Mouse (Mus musculus): ENCODE results near the gene Ust. TPM values are rescaled to one million over a fixed set of nuclear protein-coding genes. Genes with fewer than 3 reads are reported as not detected.

The Ust gene
- polyA plus RNA-seq, 1 experiment: 1.5 TPM

GRCm38 (mm10) chr10:8516916-8517524 is 1.6 kb downstream of the Ust start:
- no peaks in the 10 kb centered on the region for H3K36me3 ChIP-seq (ENCODE audit: control insufficient read depth, insufficient read depth, low read length)
- WGBS: 27% methylated on average over 9 of the region's 9 CpGs
- no peak for DNase-seq
- H3K4me1 ChIP-seq (ENCODE audit: control insufficient read depth, insufficient read depth, low read length): peaks cover 5% of the 10 kb centered on the region; the same call in 1 of the 2 replicates
- no peak overlapping the region for H3K4me3 ChIP-seq (ENCODE audit: insufficient read depth, low read depth, low read length)
- no peak overlapping the region for H3K27ac ChIP-seq (ENCODE audit: insufficient read depth, low read depth, low read length)
- TF ChIP-seq POLR2A (IDR thresholded peaks at IDR 0.05; ENCODE audit: low read depth, low read length) (no peak), CTCF (conservative IDR thresholded peaks at IDR 0.05; ENCODE audit: insufficient read depth, insufficient read length, low read depth, low read length) (no peak)
- no peaks in the 10 kb centered on the region for H3K27me3 ChIP-seq (replicated peaks; ENCODE audit: control insufficient read depth, insufficient read depth, low read length)

- H3K36me3 ChIP-seq (ENCODE audit: control insufficient read depth, insufficient read depth, low read length): no peaks in the 10 kb centered on the region
- 70% methylated on average over 3 of the region's 3 CpGs for WGBS
- no peak overlapping the region for H3K4me3 ChIP-seq (ENCODE audit: insufficient read depth, low read depth, low read length)
- DNase-seq: no peak
- H3K27ac ChIP-seq (ENCODE audit: insufficient read depth, low read depth, low read length): no peak overlapping the region
- H3K27me3 ChIP-seq (replicated peaks; ENCODE audit: control insufficient read depth, insufficient read depth, low read length): no peaks in the 10 kb centered on the region
- TF ChIP-seq CTCF (conservative IDR thresholded peaks at IDR 0.05; ENCODE audit: insufficient read depth, insufficient read length, low read depth, low read length) (no peak), POLR2A (IDR thresholded peaks at IDR 0.05; ENCODE audit: low read depth, low read length) (no peak)
- H3K4me1 ChIP-seq (ENCODE audit: control insufficient read depth, insufficient read depth, low read length): no peaks in the 10 kb centered on the region
Observed at GRCm38 (mm10) chr10:8513690-8514089, 4.9 kb downstream of the Ust start.

GRCm38 (mm10) chr10:8512222-8512621 is 6.4 kb downstream of the Ust start:
- WGBS: 83% methylated on average over 6 of the region's 6 CpGs
- Histone ChIP-seq H3K36me3 (ENCODE audit: control insufficient read depth, insufficient read depth, low read length) (no peaks in the 10 kb centered on the region), H3K4me1 (ENCODE audit: control insufficient read depth, insufficient read depth, low read length) (no peaks in the 10 kb centered on the region), H3K27ac (ENCODE audit: insufficient read depth, low read depth, low read length) (no peak overlapping the region), H3K27me3 (replicated peaks; ENCODE audit: control insufficient read depth, insufficient read depth, low read length) (no peaks in the 10 kb centered on the region), H3K4me3 (ENCODE audit: insufficient read depth, low read depth, low read length) (no peak overlapping the region)
- no peak for DNase-seq
- TF ChIP-seq POLR2A (IDR thresholded peaks at IDR 0.05; ENCODE audit: low read depth, low read length) (no peak), CTCF (conservative IDR thresholded peaks at IDR 0.05; ENCODE audit: insufficient read depth, insufficient read length, low read depth, low read length) (no peak)

- no peak for DNase-seq
- H3K27me3 ChIP-seq (replicated peaks; ENCODE audit: control insufficient read depth, insufficient read depth, low read length): no peaks in the 10 kb centered on the region
- no peak overlapping the region for H3K4me3 ChIP-seq (ENCODE audit: insufficient read depth, low read depth, low read length)
- TF ChIP-seq CTCF (conservative IDR thresholded peaks at IDR 0.05; ENCODE audit: insufficient read depth, insufficient read length, low read depth, low read length) (no peak), POLR2A (IDR thresholded peaks at IDR 0.05; ENCODE audit: low read depth, low read length) (no peak)
- 53% methylated on average over 8 of the region's 8 CpGs for WGBS
- no peaks in the 10 kb centered on the region for H3K4me1 ChIP-seq (ENCODE audit: control insufficient read depth, insufficient read depth, low read length)
- no peaks in the 10 kb centered on the region for H3K36me3 ChIP-seq (ENCODE audit: control insufficient read depth, insufficient read depth, low read length)
- H3K27ac ChIP-seq (ENCODE audit: insufficient read depth, low read depth, low read length): no peak overlapping the region
Observed at GRCm38 (mm10) chr10:8511760-8512159, 6.9 kb downstream of the Ust start.

GRCm38 (mm10) chr10:8506247-8506573 is 12.4 kb downstream of the Ust start:
- Histone ChIP-seq H3K27me3 (replicated peaks; ENCODE audit: control insufficient read depth, insufficient read depth, low read length) (no peaks in the 10 kb centered on the region), H3K36me3 (ENCODE audit: control insufficient read depth, insufficient read depth, low read length) (no peaks in the 10 kb centered on the region), H3K4me3 (ENCODE audit: insufficient read depth, low read depth, low read length) (no peak overlapping the region), H3K4me1 (ENCODE audit: control insufficient read depth, insufficient read depth, low read length) (no peaks in the 10 kb centered on the region), H3K27ac (ENCODE audit: insufficient read depth, low read depth, low read length) (no peak overlapping the region)
- TF ChIP-seq POLR2A (IDR thresholded peaks at IDR 0.05; ENCODE audit: low read depth, low read length) (no peak), CTCF (conservative IDR thresholded peaks at IDR 0.05; ENCODE audit: insufficient read depth, insufficient read length, low read depth, low read length) (no peak)
- 43% methylated on average over 3 of the region's 3 CpGs for WGBS
- DNase-seq: no peak

GRCm38 (mm10) chr10:8505346-8506246 is 13.0 kb downstream of the Ust start:
- no peaks in the 10 kb centered on the region for H3K36me3 ChIP-seq (ENCODE audit: control insufficient read depth, insufficient read depth, low read length)
- DNase-seq: no peak
- no peak overlapping the region for H3K4me3 ChIP-seq (ENCODE audit: insufficient read depth, low read depth, low read length)
- 38% methylated on average over 13 of the region's 13 CpGs for WGBS
- no peaks in the 10 kb centered on the region for H3K27me3 ChIP-seq (replicated peaks; ENCODE audit: control insufficient read depth, insufficient read depth, low read length)
- no peak for TF ChIP-seq POLR2A (IDR thresholded peaks at IDR 0.05; ENCODE audit: low read depth, low read length)
- H3K4me1 ChIP-seq (ENCODE audit: control insufficient read depth, insufficient read depth, low read length): no peaks in the 10 kb centered on the region
- no peak overlapping the region for H3K27ac ChIP-seq (ENCODE audit: insufficient read depth, low read depth, low read length)

- no peak overlapping the region for H3K27ac ChIP-seq (ENCODE audit: insufficient read depth, low read depth, low read length)
- no peaks in the 10 kb centered on the region for H3K4me1 ChIP-seq (ENCODE audit: control insufficient read depth, insufficient read depth, low read length)
- H3K27me3 ChIP-seq (replicated peaks; ENCODE audit: control insufficient read depth, insufficient read depth, low read length): no peaks in the 10 kb centered on the region
- DNase-seq: no peak
- no peak overlapping the region for H3K4me3 ChIP-seq (ENCODE audit: insufficient read depth, low read depth, low read length)
- no peaks in the 10 kb centered on the region for H3K36me3 ChIP-seq (ENCODE audit: control insufficient read depth, insufficient read depth, low read length)
- WGBS: 75% methylated on average over 4 of the region's 4 CpGs
- TF ChIP-seq CTCF (conservative IDR thresholded peaks at IDR 0.05; ENCODE audit: insufficient read depth, insufficient read length, low read depth, low read length) (no peak), POLR2A (IDR thresholded peaks at IDR 0.05; ENCODE audit: low read depth, low read length) (no peak)
Observed at GRCm38 (mm10) chr10:8504832-8505231, 13.8 kb downstream of the Ust start.
